Mouse (Mus musculus) liver, embryonic 11.5 days (tissue): Measurements from ENCODE around the gene Ptprb. TPM values are rescaled to one million over a fixed set of nuclear protein-coding genes. Genes with fewer than 3 reads are reported as not detected.

ENCODE experiments used
- ATAC-seq: fragments of 200-750 bp; cut with Nextera tagmentation; replicated peaks from 2 replicates; pipeline ENCODE4 v1.8.0; 2017; ENCODE audit warnings: moderate number of reproducible peaks, mild to moderate bottlenecking, moderate TSS enrichment, moderate library complexity; ENCODE audit not compliant: low FRiP score
- DNase-seq: peaks from one replicate; pipeline ENCODE4 v3.0.0-alpha.2; 2017; ENCODE audit warnings: low spot score
- H3K27ac ChIP-seq: fragments of 300-500 bp; sonication (generic); 2 replicates; pipeline ENCODE4 v1.5.1; 2014; ENCODE audit warnings: mild to moderate bottlenecking, low read depth, low read length, control low read depth
- H3K27me3 ChIP-seq: fragments of 300-500 bp; sonication (generic); replicated peaks from 2 replicates; pipeline ENCODE4 v1.6.1; 2014; ENCODE audit warnings: low read length, mixed read lengths; ENCODE audit not compliant: control insufficient read depth, insufficient read depth
- H3K36me3 ChIP-seq: fragments of 300-500 bp; sonication (generic); 2 replicates; pipeline ENCODE4 v1.6.1; 2014; ENCODE audit warnings: mild to moderate bottlenecking, low read length, moderate library complexity, mixed read lengths; ENCODE audit not compliant: control insufficient read depth, insufficient read depth
- H3K4me1 ChIP-seq: fragments of 300-500 bp; sonication (generic); replicated peaks from 2 replicates; pipeline ENCODE4 v1.6.1; 2014; ENCODE audit warnings: low read length, mixed read lengths; ENCODE audit not compliant: control insufficient read depth, insufficient read depth
- H3K4me2 ChIP-seq: fragments of 300-500 bp; sonication (generic); 2 replicates; pipeline ENCODE4 v1.6.1; 2014; ENCODE audit warnings: mild to moderate bottlenecking, control low read depth, moderate library complexity
- H3K4me3 ChIP-seq: fragments of 300-500 bp; sonication (generic); 2 replicates; pipeline ENCODE4 v1.5.1; 2014; ENCODE audit warnings: low read depth, low read length, control low read depth
- H3K9ac ChIP-seq: fragments of 300-500 bp; sonication (generic); 2 replicates; pipeline ENCODE4 v1.6.1; 2014; ENCODE audit warnings: low read depth, low read length, control low read depth
- H3K9me3 ChIP-seq: fragments of 300-500 bp; sonication (generic); 2 replicates; pipeline ENCODE4 v1.6.1; 2016; ENCODE audit warnings: low read length, inconsistent platforms, mixed read lengths; ENCODE audit not compliant: control insufficient read depth
- WGBS: fragments of 180-500 bp; shearing (Covaris S2); extraction: QIAGEN DNeasy Blood & Tissue Kit; methylation state at CpG from one replicate; pipeline ENCODE4 v1.1.7; 2014; 5-methylcytosine and 5-hydroxymethylcytosine counted together
- polyA plus RNA-seq: library from polyadenylated mRNA; unstranded; fragments of >200 nt; fragmentation: Nextera tagmentation; extraction: Ambion mirVana; gene quantifications from 2 replicates; pipeline ENCODE4 v1.2.1, GENCODE M21; 2014

The Ptprb gene
- polyA plus RNA-seq, 1 experiment from 2014 or later, result 2.7 TPM

DNA sequence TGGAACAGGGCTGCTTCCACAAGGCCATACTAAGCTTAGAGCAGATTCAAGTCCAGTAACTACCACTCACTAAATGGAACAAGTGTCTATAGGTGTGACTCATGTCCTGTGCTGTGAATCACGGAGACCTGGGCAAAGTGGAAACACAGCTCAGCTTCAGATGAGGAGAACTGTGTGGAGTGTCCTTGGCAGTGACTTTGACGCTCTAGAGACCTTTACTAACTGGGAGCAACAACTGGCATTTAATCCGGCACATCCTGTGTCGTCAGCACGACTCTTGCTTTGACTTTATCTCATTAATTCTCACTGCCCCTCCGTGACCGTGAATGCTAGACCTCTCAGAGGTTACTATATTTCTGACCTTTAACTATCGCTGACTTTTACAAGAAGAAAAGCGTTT, 135.5 kb downstream of the Ptprb start:
- Histone ChIP-seq H3K9me3 (no peaks in the 10 kb centered on the region), H3K4me1 (no peaks in the 10 kb centered on the region), H3K36me3 (no peaks in the 10 kb centered on the region), H3K4me3 (no peak overlapping the region), H3K9ac (no peak overlapping the region), H3K27me3 (no peaks in the 10 kb centered on the region), H3K4me2 (no peak overlapping the region), H3K27ac (no peak overlapping the region)
- no peak for DNase-seq
- no peak for ATAC-seq
- WGBS, result 38% methylated on average over 9 of the region's 9 CpGs

DNA sequence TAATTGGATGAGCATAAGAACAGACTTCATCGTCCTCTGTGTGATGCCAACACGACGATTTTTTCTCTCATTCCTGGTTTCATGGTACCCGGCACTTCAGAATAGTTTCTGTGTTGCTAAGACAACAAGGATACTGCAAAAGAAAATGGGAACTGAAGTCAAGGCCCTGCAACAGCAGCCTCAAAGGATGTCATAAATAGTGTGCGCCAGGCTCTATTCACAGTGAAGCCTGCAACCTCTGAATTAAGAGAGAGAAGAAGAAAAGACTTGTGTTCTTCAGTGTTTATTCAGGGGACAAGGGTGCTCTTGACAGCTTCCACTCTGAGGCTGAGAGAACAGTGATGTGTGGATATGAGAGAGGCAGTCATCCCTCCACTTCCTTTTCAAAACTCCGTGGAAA, 140.8 kb downstream of the Ptprb start:
- Histone ChIP-seq H3K36me3 (no peaks in the 10 kb centered on the region), H3K27ac (no peak overlapping the region)

DNA sequence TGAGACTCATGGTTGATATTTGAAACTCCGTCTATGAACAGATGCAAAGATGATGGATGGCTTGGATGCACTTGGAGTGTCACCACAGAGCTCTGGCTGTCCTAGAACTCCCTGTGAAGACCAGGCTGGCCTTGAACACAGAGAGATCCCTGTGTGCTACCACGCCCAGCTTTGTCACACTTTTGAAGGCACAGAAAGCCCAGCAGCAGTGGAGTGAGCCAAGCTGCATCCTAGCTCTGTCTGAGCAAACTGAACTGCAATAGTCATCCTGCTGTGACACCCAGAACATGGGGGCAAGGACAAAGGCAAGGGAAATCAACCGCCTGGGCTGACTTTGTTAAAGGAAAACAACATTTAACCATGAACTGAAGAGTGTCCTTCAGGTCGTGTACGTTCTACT, 141.4 kb downstream of the Ptprb start:
- Histone ChIP-seq H3K4me1 (no peaks in the 10 kb centered on the region), H3K36me3 (no peaks in the 10 kb centered on the region), H3K9me3 (no peaks in the 10 kb centered on the region), H3K4me2 (no peak overlapping the region), H3K9ac (no peak overlapping the region), H3K4me3 (no peak overlapping the region), H3K27me3 (no peaks in the 10 kb centered on the region), H3K27ac (no peak overlapping the region)
- DNase-seq, result no peak
- no peak for ATAC-seq
- 56% methylated on average over 5 of the region's 5 CpGs for WGBS

More for the DNA sequence above, 140.8 kb downstream of the Ptprb start:
- no peak overlapping the region for H3K9ac ChIP-seq
- WGBS, result 75% methylated on average over 6 of the region's 6 CpGs
- H3K4me3 ChIP-seq, result no peak overlapping the region
- H3K4me1 ChIP-seq, result no peaks in the 10 kb centered on the region
- no peak overlapping the region for H3K4me2 ChIP-seq
- H3K27me3 ChIP-seq, result no peaks in the 10 kb centered on the region
- DNase-seq (no peak), ATAC-seq (no peak)
- no peaks in the 10 kb centered on the region for H3K9me3 ChIP-seq

DNA sequence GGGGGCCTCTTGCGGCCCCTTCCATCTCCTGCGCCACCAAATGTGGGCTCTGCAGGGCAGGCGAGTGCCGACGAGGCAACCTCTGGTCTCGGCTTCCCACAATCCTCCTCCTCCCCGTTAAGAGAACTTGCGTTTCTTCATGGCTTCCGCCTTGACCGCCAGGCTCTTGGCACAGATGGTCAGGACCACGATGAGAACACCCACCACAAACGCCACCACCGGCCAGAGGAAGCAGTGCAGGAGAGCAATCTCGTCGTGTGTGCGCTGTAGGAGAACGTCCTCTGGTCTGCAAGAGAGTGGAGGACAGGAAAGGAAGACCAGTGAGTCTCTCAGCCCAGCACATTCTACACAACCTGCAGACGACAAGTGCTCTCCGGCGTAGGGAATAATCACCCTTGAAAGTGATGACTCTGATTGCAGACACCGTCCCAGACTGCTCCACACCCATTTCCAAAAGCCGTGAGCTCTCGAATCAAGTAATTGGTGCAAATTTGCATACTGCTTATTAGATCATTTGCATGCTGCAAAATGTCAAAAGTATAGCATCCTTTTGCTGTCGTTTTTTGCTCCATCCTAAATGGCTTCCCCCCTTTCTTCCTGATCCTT, 142.9 kb downstream of the Ptprb start:
- Histone ChIP-seq H3K4me1 (no peaks in the 10 kb centered on the region), H3K27ac (no peak overlapping the region), H3K4me2 (no peak overlapping the region), H3K9me3 (no peaks in the 10 kb centered on the region), H3K36me3 (no peaks in the 10 kb centered on the region), H3K9ac (no peak overlapping the region), H3K27me3 (no peaks in the 10 kb centered on the region), H3K4me3 (no peak overlapping the region)
- WGBS, result 63% methylated on average over 24 of the region's 24 CpGs
- DNase-seq (no peak), ATAC-seq (no peak)

DNA sequence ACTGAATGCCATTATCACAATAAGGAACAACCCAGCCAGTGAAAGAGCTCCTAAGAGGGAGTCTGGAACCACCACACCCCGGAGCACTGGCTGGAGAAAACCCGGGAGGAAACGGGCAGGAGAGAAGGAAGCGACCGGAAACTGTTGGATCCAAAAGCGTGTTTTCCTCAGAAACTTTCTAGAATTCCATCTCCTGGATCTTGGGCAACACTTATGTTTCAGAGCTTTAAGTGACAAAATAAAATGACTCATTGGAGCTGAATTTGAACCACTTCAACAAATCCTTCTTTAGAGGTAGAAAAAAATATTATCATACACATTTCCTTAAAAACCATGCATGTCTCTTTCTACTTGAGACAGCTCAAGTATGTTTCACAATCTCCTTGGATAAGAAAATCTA, 145.7 kb downstream of the Ptprb start:
- DNase-seq (no peak), ATAC-seq (no peak)
- 86% methylated on average over 6 of the region's 6 CpGs for WGBS

DNA sequence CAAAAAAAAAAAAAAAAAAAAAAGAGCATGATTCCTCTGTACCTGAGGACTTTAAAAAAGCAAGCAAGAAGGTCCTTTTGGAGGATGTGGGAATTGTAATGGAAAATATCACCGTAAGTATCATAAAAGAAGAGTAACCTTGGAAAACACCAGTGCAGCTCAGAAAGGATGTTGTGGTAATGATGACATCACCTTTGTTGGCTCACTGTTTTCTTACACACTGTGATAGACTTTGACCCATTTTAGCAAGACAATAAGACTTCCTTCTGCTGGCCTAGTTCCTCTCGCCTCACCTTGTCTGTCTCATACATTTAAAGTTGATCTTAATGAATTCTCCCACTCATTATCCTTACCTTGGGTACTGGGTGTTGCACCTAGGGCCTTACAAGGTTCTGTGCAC, 147.2 kb downstream of the Ptprb start:
- Histone ChIP-seq H3K9me3 (no peaks in the 10 kb centered on the region), H3K27ac (no peak overlapping the region), H3K36me3 (no peaks in the 10 kb centered on the region), H3K27me3 (no peaks in the 10 kb centered on the region), H3K4me1 (no peaks in the 10 kb centered on the region), H3K4me2 (no peak overlapping the region), H3K4me3 (no peak overlapping the region), H3K9ac (no peak overlapping the region)
- DNase-seq (no peak), ATAC-seq (no peak)
- 69% methylated on average over 2 of the region's 2 CpGs for WGBS

More for the DNA sequence above, 145.7 kb downstream of the Ptprb start:
- Histone ChIP-seq H3K9me3 (no peaks in the 10 kb centered on the region), H3K4me1 (no peaks in the 10 kb centered on the region), H3K27me3 (no peaks in the 10 kb centered on the region), H3K4me3 (no peak overlapping the region), H3K36me3 (no peaks in the 10 kb centered on the region), H3K4me2 (no peak overlapping the region), H3K9ac (no peak overlapping the region), H3K27ac (no peak overlapping the region)

DNA sequence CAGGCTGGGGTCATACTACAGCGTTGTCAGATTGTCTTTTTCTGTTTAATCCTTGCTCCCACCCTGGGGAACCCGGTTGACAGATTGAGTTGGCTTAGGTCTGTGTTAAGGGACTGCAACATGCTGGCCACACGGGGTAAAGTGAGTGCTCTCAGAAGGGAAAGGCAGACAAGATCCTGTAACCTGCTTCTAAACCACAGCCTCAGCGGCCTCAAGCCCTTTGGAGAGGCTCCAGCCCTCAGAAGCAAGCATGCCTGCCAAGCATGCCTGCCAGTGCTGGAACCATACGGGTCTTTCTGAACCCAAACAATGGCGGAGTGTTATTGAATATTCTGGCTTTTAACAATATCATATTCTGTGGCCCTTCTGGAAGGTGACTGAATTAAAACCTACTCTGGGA, 149.6 kb downstream of the Ptprb start:
- Histone ChIP-seq H3K9ac (no peak overlapping the region), H3K27ac (no peak overlapping the region), H3K27me3 (no peaks in the 10 kb centered on the region), H3K36me3 (no peaks in the 10 kb centered on the region), H3K9me3 (no peaks in the 10 kb centered on the region), H3K4me3 (no peak overlapping the region), H3K4me1 (no peaks in the 10 kb centered on the region), H3K4me2 (no peak overlapping the region)
- ATAC-seq (no peak), DNase-seq (no peak)
- 83% methylated on average over 6 of the region's 6 CpGs for WGBS

DNA sequence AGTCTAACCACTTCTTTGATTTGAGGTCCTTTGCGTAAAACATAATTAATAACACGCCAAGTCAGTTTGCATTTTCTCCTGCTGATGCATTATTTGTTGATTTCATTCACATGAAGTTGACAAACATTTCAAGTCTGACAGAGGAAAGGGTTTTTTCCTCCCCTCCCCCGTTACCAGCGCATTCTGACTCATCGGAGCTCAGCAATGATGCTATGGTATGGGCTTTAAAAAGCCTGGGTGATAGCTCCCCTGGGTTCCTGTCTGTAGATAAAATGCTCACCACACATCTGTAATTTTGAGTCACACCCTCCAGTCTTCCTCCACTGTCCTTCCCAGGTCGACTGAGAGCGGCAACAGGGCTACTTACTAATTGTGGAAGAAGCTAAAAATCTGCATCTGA, 150.9 kb downstream of the Ptprb start:
- no peak for ATAC-seq
- Histone ChIP-seq H3K9me3 (no peaks in the 10 kb centered on the region), H3K36me3 (no peaks in the 10 kb centered on the region), H3K27ac (no peak overlapping the region), H3K4me3 (no peak overlapping the region), H3K9ac (no peak overlapping the region), H3K4me2 (no peak overlapping the region), H3K27me3 (no peaks in the 10 kb centered on the region), H3K4me1 (no peaks in the 10 kb centered on the region)
- WGBS, result 72% methylated on average over 7 of the region's 7 CpGs
- DNase-seq, result no peak

DNA sequence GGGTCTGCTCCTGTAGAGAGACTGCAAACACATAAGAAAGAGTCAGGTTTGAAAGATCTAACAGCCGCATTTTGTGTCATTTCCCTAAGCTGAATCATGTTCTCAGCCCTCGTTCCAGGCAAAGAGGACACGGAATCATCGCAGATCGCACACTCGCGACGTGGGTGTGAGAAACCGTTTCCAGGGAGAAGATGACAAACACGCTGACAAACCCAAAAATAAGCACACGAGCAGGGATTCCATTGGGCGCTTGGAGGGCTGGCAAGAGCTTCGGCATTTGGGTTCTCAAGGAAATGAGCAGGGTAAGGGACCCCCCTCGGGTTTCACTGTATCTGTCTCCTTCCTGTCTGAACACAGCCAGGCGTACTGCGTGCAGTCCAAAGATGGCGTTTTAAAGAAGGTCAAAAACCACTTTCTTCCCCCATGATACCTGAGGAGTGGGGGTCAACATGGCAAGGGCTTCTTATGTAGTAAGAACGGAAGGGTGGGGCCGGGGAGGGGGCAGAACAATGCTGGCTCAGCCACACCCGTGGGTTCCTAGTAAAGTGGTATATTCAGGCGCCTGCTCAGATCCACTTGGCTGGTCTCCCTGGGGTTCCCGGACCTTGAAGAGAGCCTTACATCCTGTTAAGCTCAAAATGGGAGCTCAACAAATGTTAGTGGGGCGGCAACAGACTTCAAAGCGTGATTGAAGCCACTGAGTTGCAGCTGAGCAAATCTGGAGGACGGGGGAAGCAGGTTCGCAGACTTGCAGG, 152.9 kb downstream of the Ptprb start:
- WGBS, result 89% methylated on average over 26 of the region's 26 CpGs
- Histone ChIP-seq H3K36me3 (no peaks in the 10 kb centered on the region), H3K27me3 (no peaks in the 10 kb centered on the region), H3K4me1 (no peaks in the 10 kb centered on the region), H3K9me3 (no peaks in the 10 kb centered on the region), H3K4me2 (no peak overlapping the region), H3K4me3 (no peak overlapping the region), H3K9ac (no peak overlapping the region), H3K27ac (no peak overlapping the region)
- DNase-seq (no peak), ATAC-seq (no peak)
